Mouse (Mus musculus): ENCODE results near the gene Chn2. TPM values are rescaled to one million over a fixed set of nuclear protein-coding genes. Genes with fewer than 3 reads are reported as not detected.

The Chn2 gene
- polyA plus RNA-seq, 1 experiment from 2014 or later, result 26.0 TPM

- no peaks in the 10 kb centered on the region for H3K9me3 ChIP-seq (ENCODE audit: control insufficient read depth, low read length)
- H3K27me3 ChIP-seq (ENCODE audit: control insufficient read depth, insufficient read depth, low read length), result no peaks in the 10 kb centered on the region
- WGBS, result 29% methylated on average over 6 of the region's 6 CpGs
- no peak overlapping the region for H3K4me2 ChIP-seq
- peaks cover 17% of the 10 kb centered on the region for H3K4me1 ChIP-seq (ENCODE audit: control insufficient read depth, insufficient read depth, low read length)
- H3K9ac ChIP-seq (ENCODE audit: low read length), result no peak overlapping the region
- no peak for ATAC-seq (ENCODE audit: low FRiP score)
- H3K36me3 ChIP-seq (ENCODE audit: control insufficient read depth, insufficient read depth, low read length), result no peaks in the 10 kb centered on the region
- no peak overlapping the region for H3K27ac ChIP-seq (ENCODE audit: low read depth, low read length)
- DNase-seq (ENCODE audit: low spot score, missing footprints), result no peak
- H3K4me3 ChIP-seq (ENCODE audit: low read depth, low read length), result no peak overlapping the region
These were observed 56.9 kb downstream of the Chn2 start for GRCm38 (mm10) chr6:54096147-54096761.

- ATAC-seq (ENCODE audit: low FRiP score), result no peak
These were observed 57.5 kb downstream of the Chn2 start for GRCm38 (mm10) chr6:54096836-54097235.

DNA sequence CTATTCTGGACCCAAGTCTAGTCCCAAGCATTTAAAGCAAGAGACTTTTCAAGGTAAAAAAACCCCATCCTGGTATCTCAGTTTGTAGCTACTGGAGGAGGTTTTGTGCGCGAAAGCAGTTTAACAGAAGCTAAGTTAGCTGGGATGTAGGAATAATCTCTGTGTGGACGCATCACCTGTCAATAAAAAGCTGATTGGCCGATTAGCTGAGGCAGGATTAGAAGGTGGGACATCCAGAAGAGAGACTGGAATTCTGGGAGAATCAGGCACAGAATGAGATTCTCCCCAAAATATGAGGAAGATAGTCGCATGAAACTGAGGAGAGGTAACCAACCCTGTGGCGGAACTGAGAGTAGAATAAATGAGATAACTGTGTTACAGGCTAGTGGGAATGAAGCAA lies 59.0 kb downstream of the Chn2 start:
- whole genome bisulfite sequencing, result 90% methylated on average over 6 of the region's 6 CpGs
- DNase-seq (ENCODE audit: low spot score, missing footprints) (no peak), ATAC-seq (ENCODE audit: low FRiP score) (no peak)
- no peaks in the 10 kb centered on the region for H3K9me3 ChIP-seq (ENCODE audit: control insufficient read depth, low read length)
- H3K4me3 ChIP-seq (ENCODE audit: low read depth, low read length), result no peak overlapping the region
- no peak overlapping the region for H3K27ac ChIP-seq (ENCODE audit: low read depth, low read length)
- no peaks in the 10 kb centered on the region for H3K36me3 ChIP-seq (ENCODE audit: control insufficient read depth, insufficient read depth, low read length)
- no peak overlapping the region for H3K4me2 ChIP-seq
- H3K9ac ChIP-seq (ENCODE audit: low read length), result no peak overlapping the region
- H3K27me3 ChIP-seq (ENCODE audit: control insufficient read depth, insufficient read depth, low read length), result no peaks in the 10 kb centered on the region
- peaks cover 11% of the 10 kb centered on the region; the same call in 1 of the 2 replicates for H3K4me1 ChIP-seq (ENCODE audit: control insufficient read depth, insufficient read depth, low read length)

More at GRCm38 (mm10) chr6:54096836-54097235, 57.5 kb downstream of the Chn2 start:
- no peaks in the 10 kb centered on the region for H3K36me3 ChIP-seq (ENCODE audit: control insufficient read depth, insufficient read depth, low read length)
- H3K4me2 ChIP-seq, result no peak overlapping the region
- DNase-seq (ENCODE audit: low spot score, missing footprints), result peak; percentile 86
- 5% methylated on average over 7 of the region's 7 CpGs for WGBS
- no peak overlapping the region for H3K27ac ChIP-seq (ENCODE audit: low read depth, low read length)
- no peak overlapping the region for H3K9ac ChIP-seq (ENCODE audit: low read length)
- H3K4me3 ChIP-seq (ENCODE audit: low read depth, low read length), result no peak overlapping the region
- no peaks in the 10 kb centered on the region for H3K27me3 ChIP-seq (ENCODE audit: control insufficient read depth, insufficient read depth, low read length)
- H3K9me3 ChIP-seq (ENCODE audit: control insufficient read depth, low read length), result no peaks in the 10 kb centered on the region
- H3K4me1 ChIP-seq (ENCODE audit: control insufficient read depth, insufficient read depth, low read length), result peaks cover 13% of the 10 kb centered on the region

GRCm38 (mm10) chr6:54099659-54100058 lies 60.3 kb downstream of the Chn2 start:
- Histone ChIP-seq H3K27me3 (ENCODE audit: control insufficient read depth, insufficient read depth, low read length) (no peaks in the 10 kb centered on the region), H3K9me3 (ENCODE audit: control insufficient read depth, low read length) (no peaks in the 10 kb centered on the region), H3K36me3 (ENCODE audit: control insufficient read depth, insufficient read depth, low read length) (no peaks in the 10 kb centered on the region), H3K9ac (ENCODE audit: low read length) (no peak overlapping the region), H3K4me3 (ENCODE audit: low read depth, low read length) (no peak overlapping the region), H3K4me1 (ENCODE audit: control insufficient read depth, insufficient read depth, low read length) (peaks cover 11% of the 10 kb centered on the region; the same call in 1 of the 2 replicates), H3K27ac (ENCODE audit: low read depth, low read length) (no peak overlapping the region), H3K4me2 (no peak overlapping the region)
- 85% methylated on average over 6 of the region's 6 CpGs for WGBS
- DNase-seq (ENCODE audit: low spot score, missing footprints), result no peak
- no peak for ATAC-seq (ENCODE audit: low FRiP score)

GRCm38 (mm10) chr6:54102210-54102609 lies 62.9 kb downstream of the Chn2 start:
- Histone ChIP-seq H3K9me3 (ENCODE audit: control insufficient read depth, low read length) (no peaks in the 10 kb centered on the region), H3K4me2 (no peak overlapping the region), H3K27ac (ENCODE audit: low read depth, low read length) (no peak overlapping the region), H3K4me3 (ENCODE audit: low read depth, low read length) (no peak overlapping the region), H3K4me1 (ENCODE audit: control insufficient read depth, insufficient read depth, low read length) (peaks cover 7% of the 10 kb centered on the region), H3K36me3 (ENCODE audit: control insufficient read depth, insufficient read depth, low read length) (no peaks in the 10 kb centered on the region), H3K9ac (ENCODE audit: low read length) (no peak overlapping the region), H3K27me3 (ENCODE audit: control insufficient read depth, insufficient read depth, low read length) (no peaks in the 10 kb centered on the region)
- 78% methylated on average over 4 of the region's 4 CpGs for whole genome bisulfite sequencing
- ATAC-seq (ENCODE audit: low FRiP score) (no peak), DNase-seq (ENCODE audit: low spot score, missing footprints) (no peak)

GRCm38 (mm10) chr6:54103276-54103975 lies 64.1 kb downstream of the Chn2 start:
- ATAC-seq (ENCODE audit: low FRiP score) (no peak), DNase-seq (ENCODE audit: low spot score, missing footprints) (no peak)

DNA sequence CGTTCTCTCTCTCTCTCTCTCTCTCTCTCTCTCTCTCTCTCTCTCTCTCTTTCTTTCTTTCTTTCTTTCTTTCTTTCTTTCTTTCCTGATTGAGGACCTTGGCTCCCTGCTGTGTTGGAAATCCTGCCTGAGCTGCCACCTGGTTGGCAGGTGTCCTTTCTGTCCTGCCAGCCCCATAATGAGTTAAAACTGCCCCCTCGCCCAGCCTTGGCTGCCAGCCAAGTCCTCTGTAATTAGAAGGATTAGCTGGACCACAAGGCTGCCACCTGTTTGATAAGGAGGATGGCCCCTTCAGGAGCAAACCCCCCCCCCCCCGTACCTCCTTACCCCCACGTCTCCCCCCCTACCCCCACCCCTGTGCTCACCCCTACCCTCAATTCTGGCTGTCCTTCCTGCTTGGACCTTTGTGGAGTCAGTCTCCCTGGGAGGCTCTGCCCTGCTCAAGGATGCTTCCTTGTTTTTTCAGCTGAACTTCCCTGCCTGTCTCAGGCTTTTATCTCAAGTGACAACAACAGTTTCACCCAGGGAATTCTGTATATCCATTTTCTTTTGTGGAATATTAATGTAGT lies 72.1 kb downstream of the Chn2 start:
- Histone ChIP-seq H3K4me3 (ENCODE audit: low read depth, low read length) (no peak overlapping the region), H3K4me1 (ENCODE audit: control insufficient read depth, insufficient read depth, low read length) (no peaks in the 10 kb centered on the region), H3K4me2 (no peak overlapping the region), H3K27ac (ENCODE audit: low read depth, low read length) (no peak overlapping the region), H3K27me3 (ENCODE audit: control insufficient read depth, insufficient read depth, low read length) (no peaks in the 10 kb centered on the region), H3K9me3 (ENCODE audit: control insufficient read depth, low read length) (no peaks in the 10 kb centered on the region), H3K9ac (ENCODE audit: low read length) (no peak overlapping the region), H3K36me3 (ENCODE audit: control insufficient read depth, insufficient read depth, low read length) (no peaks in the 10 kb centered on the region)
- ATAC-seq (ENCODE audit: low FRiP score) (no peak), DNase-seq (ENCODE audit: low spot score, missing footprints) (no peak)
- WGBS, result 14% methylated on average over 4 of the region's 4 CpGs

More at GRCm38 (mm10) chr6:54103276-54103975, 64.1 kb downstream of the Chn2 start:
- no peaks in the 10 kb centered on the region for H3K36me3 ChIP-seq (ENCODE audit: control insufficient read depth, insufficient read depth, low read length)
- no peak overlapping the region for H3K4me3 ChIP-seq (ENCODE audit: low read depth, low read length)
- H3K4me2 ChIP-seq, result no peak overlapping the region
- H3K27me3 ChIP-seq (ENCODE audit: control insufficient read depth, insufficient read depth, low read length), result no peaks in the 10 kb centered on the region
- no peaks in the 10 kb centered on the region for H3K9me3 ChIP-seq (ENCODE audit: control insufficient read depth, low read length)
- no peak overlapping the region for H3K27ac ChIP-seq (ENCODE audit: low read depth, low read length)
- peaks cover 7% of the 10 kb centered on the region for H3K4me1 ChIP-seq (ENCODE audit: control insufficient read depth, insufficient read depth, low read length)
- H3K9ac ChIP-seq (ENCODE audit: low read length), result no peak overlapping the region
- 87% methylated on average over 9 of the region's 9 CpGs for WGBS

- DNase-seq (ENCODE audit: low spot score, missing footprints) (no peak), ATAC-seq (ENCODE audit: low FRiP score) (no peak)
- no peak overlapping the region for H3K9ac ChIP-seq (ENCODE audit: low read length)
- H3K4me2 ChIP-seq, result no peak overlapping the region
- WGBS, result 92% methylated on average over 5 of the region's 5 CpGs
- H3K9me3 ChIP-seq (ENCODE audit: control insufficient read depth, low read length), result no peaks in the 10 kb centered on the region
- no peaks in the 10 kb centered on the region for H3K27me3 ChIP-seq (ENCODE audit: control insufficient read depth, insufficient read depth, low read length)
- H3K4me3 ChIP-seq (ENCODE audit: low read depth, low read length), result no peak overlapping the region
- no peaks in the 10 kb centered on the region for H3K36me3 ChIP-seq (ENCODE audit: control insufficient read depth, insufficient read depth, low read length)
- H3K4me1 ChIP-seq (ENCODE audit: control insufficient read depth, insufficient read depth, low read length), result no peaks in the 10 kb centered on the region
- H3K27ac ChIP-seq (ENCODE audit: low read depth, low read length), result no peak overlapping the region
These were observed 74.0 kb downstream of the Chn2 start for GRCm38 (mm10) chr6:54113338-54113737.

DNA sequence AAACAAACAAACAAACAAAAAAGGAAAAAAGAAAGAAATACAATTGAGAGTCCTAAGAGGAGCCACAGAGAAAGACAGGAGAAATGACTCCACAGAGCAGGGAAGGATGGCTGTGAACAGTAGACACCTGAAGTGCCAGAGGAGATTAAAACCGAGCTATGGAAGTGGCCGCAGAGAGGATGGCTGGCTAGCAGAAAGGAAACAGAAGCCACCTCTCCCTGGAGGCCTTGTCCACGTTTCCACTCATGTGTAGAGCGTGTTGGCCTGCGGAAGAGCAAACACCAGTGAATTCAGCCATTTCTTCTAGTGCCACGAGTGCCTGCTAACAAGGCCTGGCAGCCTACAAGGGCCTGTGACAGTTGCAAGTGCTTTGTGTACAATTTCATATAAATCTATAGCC lies 75.1 kb downstream of the Chn2 start:
- no peak for DNase-seq (ENCODE audit: low spot score, missing footprints)
- Histone ChIP-seq H3K9ac (ENCODE audit: low read length) (no peak overlapping the region), H3K4me2 (no peak overlapping the region), H3K4me1 (ENCODE audit: control insufficient read depth, insufficient read depth, low read length) (no peaks in the 10 kb centered on the region), H3K27me3 (ENCODE audit: control insufficient read depth, insufficient read depth, low read length) (no peaks in the 10 kb centered on the region), H3K9me3 (ENCODE audit: control insufficient read depth, low read length) (no peaks in the 10 kb centered on the region), H3K36me3 (ENCODE audit: control insufficient read depth, insufficient read depth, low read length) (no peaks in the 10 kb centered on the region), H3K4me3 (ENCODE audit: low read depth, low read length) (no peak overlapping the region), H3K27ac (ENCODE audit: low read depth, low read length) (no peak overlapping the region)
- ATAC-seq (ENCODE audit: low FRiP score), result no peak
- WGBS, result 86% methylated on average over 6 of the region's 6 CpGs

Measured in midbrain, embryonic 11.5 days (tissue).